Mouse (Mus musculus) limb, embryonic 11.5 days (tissue): ENCODE data around the gene Hs2st1. TPM values are rescaled to one million over a fixed set of nuclear protein-coding genes. Genes with fewer than 3 reads are reported as not detected.

Source experiments
- ATAC-seq: fragments of 200-750 bp; cut with Nextera tagmentation; 2 replicates; pipeline ENCODE4 v1.8.0; 2017; ENCODE audit warnings: low read depth; ENCODE audit not compliant: insufficient number of reproducible peaks, low FRiP score, low TSS enrichment
- DNase-seq: peaks from one replicate; pipeline ENCODE4 v3.0.0-alpha.2; 2015; ENCODE audit warnings: low spot score
- H3K27ac ChIP-seq: fragments of 300-500 bp; sonication (generic); replicated peaks from 2 replicates; pipeline ENCODE4 v1.5.1; 2014; ENCODE audit warnings: low read depth, mild to moderate bottlenecking, low read length
- H3K27me3 ChIP-seq: fragments of 300-500 bp; sonication (generic); 2 replicates; pipeline ENCODE4 v1.6.1; 2014; ENCODE audit warnings: mild to moderate bottlenecking, low read length, mixed read lengths; ENCODE audit not compliant: control insufficient read depth, insufficient read depth
- H3K36me3 ChIP-seq: fragments of 300-500 bp; sonication (generic); 2 replicates; pipeline ENCODE4 v1.6.1; 2014; ENCODE audit warnings: mild to moderate bottlenecking, low read length, moderate library complexity, mixed read lengths; ENCODE audit not compliant: control insufficient read depth, insufficient read depth
- H3K4me1 ChIP-seq: fragments of 300-500 bp; sonication (generic); 2 replicates; pipeline ENCODE4 v1.6.1; 2014; ENCODE audit warnings: low read length, mixed read lengths; ENCODE audit not compliant: control insufficient read depth, insufficient read depth
- H3K4me2 ChIP-seq: fragments of 300-500 bp; sonication (generic); 2 replicates; pipeline ENCODE4 v1.6.1; 2014; ENCODE audit warnings: low read depth, mild to moderate bottlenecking, moderate library complexity; ENCODE audit not compliant: severe bottlenecking
- H3K4me3 ChIP-seq: fragments of 300-500 bp; sonication (generic); 2 replicates; pipeline ENCODE4 v1.5.1; 2014; ENCODE audit warnings: low read depth, low read length
- H3K9ac ChIP-seq: fragments of 300-500 bp; sonication (generic); 2 replicates; pipeline ENCODE4 v1.6.1; 2014; ENCODE audit warnings: mild to moderate bottlenecking, low read length
- H3K9me3 ChIP-seq: fragments of 300-500 bp; sonication (generic); 2 replicates; pipeline ENCODE4 v1.6.1; 2016; ENCODE audit warnings: low read length; ENCODE audit not compliant: control insufficient read depth
- WGBS: fragments of 180-500 bp; shearing (Covaris S2); extraction: QIAGEN DNeasy Blood & Tissue Kit; methylation state at CpG from one replicate; pipeline ENCODE4 v1.1.7; 2014; 5-methylcytosine and 5-hydroxymethylcytosine counted together
- polyA plus RNA-seq: library from polyadenylated mRNA; unstranded; fragments of >200 nt; fragmentation: Nextera tagmentation; extraction: Ambion mirVana; gene quantifications from 2 replicates; pipeline ENCODE4 v1.2.1, GENCODE M21; 2014

The Hs2st1 gene
- polyA plus RNA-seq: 14.1 and 14.8 TPM in 2 replicates

DNA sequence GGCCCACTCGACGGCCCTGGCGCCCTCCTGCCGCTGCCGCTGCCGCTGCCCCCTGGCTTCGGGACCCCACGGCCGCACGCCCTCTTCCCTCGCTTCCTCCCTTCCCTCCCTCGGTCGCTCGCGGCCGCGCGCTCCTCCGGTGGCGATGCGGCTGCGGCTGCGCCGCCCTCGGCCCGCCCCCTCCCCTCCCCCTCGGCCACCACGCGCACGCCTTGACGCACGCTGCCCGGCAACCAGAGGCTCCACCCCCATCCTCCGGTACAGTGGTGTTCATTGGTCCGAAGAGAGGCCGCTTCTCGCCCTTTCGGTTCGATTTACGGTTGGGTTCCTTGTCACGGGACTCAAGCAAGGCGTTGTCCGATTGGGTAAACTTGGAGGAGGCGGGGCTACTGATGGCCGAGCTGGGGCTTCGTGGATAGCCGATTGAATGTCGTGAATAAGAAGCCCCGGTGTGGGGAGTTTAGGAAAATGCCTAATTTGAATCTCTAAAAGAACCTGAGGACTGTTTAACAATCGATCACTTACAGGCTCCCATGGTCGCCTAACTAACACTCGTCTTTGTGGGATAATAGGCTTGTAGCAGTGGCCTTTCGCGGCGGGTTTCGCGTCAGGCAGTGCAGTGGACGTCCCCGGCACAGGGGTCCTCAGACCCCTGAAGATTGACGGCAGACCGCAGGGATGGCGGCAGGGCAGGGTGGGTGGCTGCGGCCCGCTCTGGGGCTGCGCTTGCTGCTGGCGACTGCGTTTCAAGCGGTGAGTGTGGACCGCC, at the start of gene Hs2st1, which contains the start of gene Selenof:
Hs2st1 (minus strand) TSS at position 135 of the 769 bp plus-strand sequence.
Selenof (plus strand) TSS at position 258 of the 769 bp plus-strand sequence.
- Histone ChIP-seq H3K27ac (peak within 1 kb of the TSS; percentile 81), H3K4me1 (peaks cover 3% of the 10 kb centered on the region; the same call in 1 of the 2 replicates), H3K36me3 (peaks cover 3% of the 10 kb centered on the region; the same call in 1 of the 2 replicates), H3K27me3 (no peaks in the 10 kb centered on the region), H3K9me3 (no peaks in the 10 kb centered on the region), H3K4me3 (peak within 1 kb of the TSS; percentile 88), H3K9ac (peak within 1 kb of the TSS; percentile 96), H3K4me2 (peak within 1 kb of the TSS; percentile 79)
- DNase-seq (peak; percentile 97), ATAC-seq (peak; percentile 98)
- 1% methylated on average over 58 of the region's 69 CpGs for WGBS

GRCm38 (mm10) chr3:144617633-144618180, 47.7 kb upstream of the Hs2st1 start:
- H3K9ac ChIP-seq: no peak overlapping the region
- no peaks in the 10 kb centered on the region for H3K27me3 ChIP-seq
- no peaks in the 10 kb centered on the region for H3K4me1 ChIP-seq
- ATAC-seq: no peak
- H3K36me3 ChIP-seq: no peaks in the 10 kb centered on the region
- no peak overlapping the region for H3K4me2 ChIP-seq
- 92% methylated on average over 10 of the region's 10 CpGs for WGBS
- H3K27ac ChIP-seq: no peak overlapping the region
- H3K4me3 ChIP-seq: no peak overlapping the region
- no peak for DNase-seq
- H3K9me3 ChIP-seq: no peaks in the 10 kb centered on the region

DNA sequence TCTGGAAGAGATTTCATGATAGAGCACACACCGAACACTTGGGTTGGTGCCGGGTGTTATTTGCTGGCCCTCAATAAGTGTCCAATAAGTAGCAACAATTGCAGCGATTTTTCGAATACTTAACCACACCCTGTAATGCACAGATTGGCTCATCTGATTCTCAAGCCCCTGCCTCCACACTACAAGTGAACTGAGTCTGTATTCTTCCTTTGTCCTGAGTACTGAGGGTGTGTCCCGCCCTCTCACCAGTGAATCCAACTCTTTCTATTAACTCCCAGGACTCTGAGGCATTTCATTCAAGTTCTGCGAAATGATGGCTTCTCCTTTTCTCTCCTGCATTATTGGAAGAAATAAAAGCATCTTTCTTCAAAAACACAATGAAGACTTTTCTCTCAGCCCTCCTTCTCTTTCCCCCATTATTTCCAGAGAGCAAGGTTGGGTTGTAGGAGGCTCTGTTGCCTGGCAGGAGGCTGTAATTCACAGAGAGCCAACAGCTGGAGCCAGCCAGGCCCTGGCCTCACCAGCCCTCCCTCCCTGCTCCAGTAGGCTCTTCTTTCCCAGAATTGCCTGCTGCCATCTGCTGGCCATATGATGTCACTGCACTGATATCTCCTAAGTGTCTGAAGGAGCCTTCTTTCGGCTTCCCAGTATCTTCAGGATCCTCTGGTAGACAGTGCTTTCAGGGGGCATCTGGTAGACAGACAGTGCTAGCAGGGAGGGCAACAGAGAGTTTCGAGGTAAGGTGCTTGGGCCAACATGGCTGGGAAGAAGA, 46.9 kb upstream of the Hs2st1 start:
- Histone ChIP-seq H3K4me3 (no peak overlapping the region), H3K4me1 (no peaks in the 10 kb centered on the region), H3K27me3 (no peaks in the 10 kb centered on the region), H3K9ac (no peak overlapping the region), H3K4me2 (no peak overlapping the region), H3K36me3 (no peaks in the 10 kb centered on the region), H3K27ac (no peak overlapping the region), H3K9me3 (no peaks in the 10 kb centered on the region)
- WGBS: 83% methylated on average over 8 of the region's 8 CpGs
- DNase-seq (peak; percentile 81), ATAC-seq (0 out of 2 replicates have a peak, but pooled peaks have one; percentile 71)

GRCm38 (mm10) chr3:144615459-144615858, 45.5 kb upstream of the Hs2st1 start:
- WGBS: 81% methylated on average over 9 of the region's 9 CpGs
- DNase-seq (no peak), ATAC-seq (no peak)
- Histone ChIP-seq H3K4me2 (no peak overlapping the region), H3K9ac (no peak overlapping the region), H3K36me3 (no peaks in the 10 kb centered on the region), H3K27ac (no peak overlapping the region), H3K4me3 (no peak overlapping the region), H3K4me1 (peaks cover 8% of the 10 kb centered on the region), H3K9me3 (no peaks in the 10 kb centered on the region), H3K27me3 (no peaks in the 10 kb centered on the region)

DNA sequence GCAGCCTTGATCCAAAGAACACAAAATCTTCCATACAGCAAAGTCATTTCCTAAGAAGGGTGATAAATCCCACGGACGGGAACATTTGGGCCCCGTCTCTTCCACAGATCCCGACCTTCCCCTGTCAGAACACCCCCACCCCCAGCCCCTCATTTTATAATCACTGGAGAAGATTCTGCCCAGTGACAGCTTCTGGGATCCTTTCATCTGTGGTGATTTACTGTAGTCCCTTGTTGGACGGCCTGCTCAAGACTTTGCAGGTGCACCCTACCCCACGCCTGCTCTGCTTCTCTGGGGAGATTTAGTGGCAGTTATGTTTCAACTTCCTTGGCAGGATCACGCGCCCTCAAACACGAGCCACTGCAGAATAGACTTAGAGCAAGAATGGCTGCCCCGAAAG, 44.7 kb upstream of the Hs2st1 start:
- no peak for DNase-seq
- ATAC-seq: no peak
- H3K4me1 ChIP-seq: peaks cover 8% of the 10 kb centered on the region
- H3K4me2 ChIP-seq: no peak overlapping the region
- no peaks in the 10 kb centered on the region for H3K36me3 ChIP-seq
- no peaks in the 10 kb centered on the region for H3K9me3 ChIP-seq
- no peaks in the 10 kb centered on the region for H3K27me3 ChIP-seq
- no peak overlapping the region for H3K9ac ChIP-seq
- H3K27ac ChIP-seq: no peak overlapping the region
- H3K4me3 ChIP-seq: no peak overlapping the region
- 39% methylated on average over 10 of the region's 10 CpGs for WGBS

- H3K4me2 ChIP-seq: no peak overlapping the region
- H3K4me3 ChIP-seq: no peak overlapping the region
- H3K27me3 ChIP-seq: no peaks in the 10 kb centered on the region
- no peaks in the 10 kb centered on the region for H3K9me3 ChIP-seq
- ATAC-seq: no peak
- no peak for DNase-seq
- H3K9ac ChIP-seq: no peak overlapping the region
- 54% methylated on average over 6 of the region's 6 CpGs for WGBS
- H3K27ac ChIP-seq: no peak overlapping the region
- no peaks in the 10 kb centered on the region for H3K36me3 ChIP-seq
- H3K4me1 ChIP-seq: peaks cover 8% of the 10 kb centered on the region
Observed at GRCm38 (mm10) chr3:144614277-144614676, 44.3 kb upstream of the Hs2st1 start.

DNA sequence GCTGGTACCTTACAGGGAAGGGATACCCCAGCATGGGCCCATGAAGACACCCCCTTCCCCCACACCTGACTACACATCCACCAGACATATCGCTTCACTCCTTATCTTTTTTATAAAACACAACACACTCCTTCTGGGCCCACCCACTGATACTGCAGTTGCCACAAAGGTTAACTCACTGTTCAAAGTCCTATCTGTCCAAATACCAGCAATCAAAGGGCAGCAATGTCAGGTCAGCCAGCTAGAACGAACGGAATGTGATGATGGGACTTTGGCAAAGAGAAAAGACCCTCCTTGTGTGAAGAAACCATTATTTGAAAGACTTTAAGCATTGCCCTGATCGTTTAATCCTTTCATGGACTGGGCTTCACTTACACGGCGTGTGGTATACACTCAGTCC, 42.4 kb upstream of the Hs2st1 start:
- H3K27me3 ChIP-seq: no peaks in the 10 kb centered on the region
- peaks cover 8% of the 10 kb centered on the region for H3K4me1 ChIP-seq
- ATAC-seq (no peak), DNase-seq (no peak)
- H3K4me3 ChIP-seq: no peak overlapping the region
- no peak overlapping the region for H3K4me2 ChIP-seq
- H3K27ac ChIP-seq: no peak overlapping the region
- H3K36me3 ChIP-seq: no peaks in the 10 kb centered on the region
- H3K9me3 ChIP-seq: no peaks in the 10 kb centered on the region
- H3K9ac ChIP-seq: no peak overlapping the region
- 85% methylated on average over 6 of the region's 6 CpGs for WGBS

DNA sequence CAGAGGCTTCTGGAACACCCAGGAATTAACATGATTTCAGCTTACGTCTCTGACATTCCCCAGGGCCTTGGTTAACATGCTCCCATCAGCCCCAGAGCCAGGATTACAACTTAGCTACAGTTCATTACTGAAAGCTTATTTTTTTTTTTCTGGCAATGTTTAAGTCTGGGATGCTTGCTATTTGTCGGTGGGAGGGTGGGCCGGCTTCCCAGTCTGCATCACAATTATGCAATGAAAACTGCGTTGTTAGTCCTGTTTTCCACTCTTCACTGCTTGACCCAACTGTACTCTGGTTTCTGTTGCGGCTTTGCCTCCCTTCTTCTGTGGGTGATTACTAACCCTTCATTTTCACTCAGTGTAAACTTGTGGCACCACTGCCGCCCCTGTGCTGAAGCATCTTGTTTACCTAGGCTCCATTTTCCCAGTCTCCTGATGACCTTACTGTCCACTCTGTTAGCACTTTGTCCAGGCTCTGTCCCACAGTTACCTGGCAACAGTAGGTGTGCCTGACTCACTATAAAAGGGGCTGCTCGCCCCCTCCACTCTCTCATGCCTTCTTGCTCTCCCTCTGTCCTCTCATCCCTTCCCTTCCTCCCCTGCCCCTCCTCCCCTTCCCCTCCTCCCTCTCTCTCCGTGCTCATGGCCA, 41.8 kb upstream of the Hs2st1 start:
- H3K4me1 ChIP-seq: peaks cover 8% of the 10 kb centered on the region
- no peak overlapping the region for H3K4me3 ChIP-seq
- no peak overlapping the region for H3K27ac ChIP-seq
- ATAC-seq (no peak), DNase-seq (no peak)
- no peak overlapping the region for H3K4me2 ChIP-seq
- H3K27me3 ChIP-seq: no peaks in the 10 kb centered on the region
- 58% methylated on average over 8 of the region's 8 CpGs for WGBS
- H3K36me3 ChIP-seq: no peaks in the 10 kb centered on the region
- no peak overlapping the region for H3K9ac ChIP-seq
- no peaks in the 10 kb centered on the region for H3K9me3 ChIP-seq
